Mouse (Mus musculus): Measurements from ENCODE around the gene Tmem132d.

DNA sequence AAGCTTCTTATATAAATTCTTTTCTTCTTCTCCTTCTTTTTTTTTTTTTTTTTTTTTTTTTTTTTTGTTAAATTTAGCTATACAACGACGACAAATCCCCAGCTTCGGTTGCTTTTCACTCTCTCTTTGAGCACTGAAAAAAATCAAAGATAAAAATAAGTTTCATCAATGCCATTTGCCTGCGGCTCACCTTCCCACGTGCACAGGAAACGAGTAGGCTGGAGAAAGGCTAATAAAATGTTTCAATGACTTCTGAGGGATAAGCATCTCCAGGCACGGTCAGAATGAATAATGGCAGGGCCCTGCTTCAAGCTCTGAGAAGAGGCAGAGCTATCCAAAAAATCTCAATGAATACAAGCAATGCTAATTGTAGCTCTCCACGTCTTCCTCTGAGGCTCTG lies 330.3 kb downstream of the Tmem132d start:
- TF ChIP-seq POLR2A (IDR thresholded peaks at IDR 0.05; ENCODE audit: low read depth, low read length), result no peak
- no peak for TF ChIP-seq CTCF (conservative IDR thresholded peaks at IDR 0.05; ENCODE audit: insufficient read depth, insufficient read length, low read depth, low read length)
